Mouse (Mus musculus) G1E (cell line): Measurements from ENCODE around the gene Cmpk1.

Experiments
- CTCF ChIP-seq: IDR thresholded peaks from 2 replicates; pipeline ENCODE4 v1.5.1; 2012; ENCODE audit warnings: low read depth, low read length, inconsistent platforms, mixed read lengths
- GATA1 ChIP-seq: IDR thresholded peaks from 2 replicates; pipeline ENCODE4 v1.6.1; 2012; ENCODE audit warnings: borderline replicate concordance, low read length, inconsistent platforms, mixed read lengths
- GATA2 ChIP-seq: IDR thresholded peaks from 2 replicates; pipeline ENCODE4 v1.6.1; 2012; ENCODE audit warnings: low read depth, low read length, inconsistent platforms, borderline replicate concordance
- TAL1 ChIP-seq: conservative IDR thresholded peaks from 2 replicates; pipeline ENCODE4 v1.6.1; 2012; ENCODE audit warnings: low read depth, low read length, inconsistent platforms, mixed read lengths

DNA sequence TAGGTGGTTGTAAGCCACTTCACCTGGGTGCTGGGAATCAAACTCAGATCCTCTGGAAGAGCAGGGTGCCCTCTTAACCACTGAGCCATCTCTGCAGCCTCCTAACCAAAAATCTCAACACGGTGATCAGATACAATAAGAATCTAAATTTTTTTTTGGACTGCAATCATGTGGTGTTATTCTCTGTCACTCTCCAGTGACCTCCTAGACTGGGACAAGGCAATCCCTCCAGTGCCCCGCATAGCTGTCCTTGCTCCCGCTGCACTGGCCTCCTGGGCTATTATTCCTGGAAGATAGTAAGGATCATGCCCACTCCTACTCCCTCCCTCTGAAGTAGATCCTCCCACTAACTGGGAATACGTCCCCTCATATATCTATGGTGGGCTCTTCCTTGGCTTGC is 45.7 kb downstream of the Cmpk1 start:
- TF ChIP-seq CTCF (no peak), TAL1 (no peak), GATA2 (no peak), GATA1 (no peak)
